Mouse (Mus musculus) CH12.LX (cell line): ENCODE measurements around the gene Fkbp6. TPM values are rescaled to one million over a fixed set of nuclear protein-coding genes. Genes with fewer than 3 reads are reported as not detected.

ENCODE experiments used
- DNase-seq: peaks from one replicate; pipeline ENCODE4 v3.0.0-alpha.2; 2013; ENCODE audit errors: extremely low read depth
- H3K27ac ChIP-seq: 2 replicates; pipeline ENCODE4 v1.5.1; 2012; ENCODE audit warnings: low read depth, mild to moderate bottlenecking, control low read depth, moderate library complexity; ENCODE audit not compliant: insufficient read depth
- H3K27me3 ChIP-seq: replicated peaks from 2 replicates; pipeline ENCODE3; 2012; ENCODE audit warnings: inconsistent platforms
- H3K36me3 ChIP-seq, 2 experiments: replicated peaks in 1 of 2; 2 replicates each; pipeline versions ENCODE3 to v1.6.1; 2012; ENCODE audit warnings: inconsistent platforms in 1 of 2, low read length in 1 of 2, mild to moderate bottlenecking in 1 of 2, mixed read lengths in 1 of 2, moderate library complexity in 1 of 2; ENCODE audit not compliant: control insufficient read depth in 1 of 2, insufficient read depth in 1 of 2
- H3K4me1 ChIP-seq, 2 experiments: 2 replicates each; pipeline ENCODE4 v1.6.1; 2012; ENCODE audit warnings: inconsistent platforms in 1 of 2, moderate library complexity in 1 of 2; ENCODE audit not compliant: insufficient read depth in 2 of 2, control insufficient read depth in 1 of 2
- H3K4me2 ChIP-seq: 2 replicates; pipeline ENCODE4 v1.6.1; 2012; ENCODE audit warnings: low read depth, mild to moderate bottlenecking, control low read depth; ENCODE audit not compliant: poor library complexity, insufficient read depth, severe bottlenecking
- H3K4me3 ChIP-seq, 3 experiments: fragments of 150-350 bp in 1 of 3; sonication (generic) in 1 of 3; replicated peaks in 1 of 3; 2 replicates each; pipeline versions ENCODE3 to v1.5.1; 2011 to 2012; ENCODE audit warnings: low read depth in 2 of 3, low read length in 2 of 3, mild to moderate bottlenecking in 2 of 3, moderate library complexity in 2 of 3, control low read depth in 1 of 3, improper control_type of control experiment in 1 of 3, inconsistent platforms in 1 of 3, mixed read lengths in 1 of 3; ENCODE audit not compliant: poor library complexity in 1 of 3
- H3K79me2 ChIP-seq: replicated peaks from 2 replicates; pipeline ENCODE4 v1.6.1; 2012; ENCODE audit warnings: mild to moderate bottlenecking, moderate library complexity; ENCODE audit not compliant: control insufficient read depth, poor library complexity, insufficient read depth, severe bottlenecking; ENCODE audit errors: extremely low read depth
- H3K9ac ChIP-seq: 2 replicates; pipeline ENCODE4 v1.6.1; 2012; ENCODE audit warnings: low read depth, mild to moderate bottlenecking, control low read depth, moderate library complexity; ENCODE audit not compliant: insufficient read depth
- H3K9me3 ChIP-seq: replicated peaks from 2 replicates; pipeline ENCODE3; 2012; ENCODE audit warnings: low read length, inconsistent platforms, mixed read lengths
- BHLHE40 ChIP-seq: IDR thresholded peaks from 2 replicates; pipeline ENCODE4 v1.6.1; 2011; ENCODE audit warnings: mild to moderate bottlenecking, low read depth, low read length, improper control_type of control experiment
- CHD1 ChIP-seq: IDR thresholded peaks from 2 replicates; pipeline ENCODE4 v1.6.1; 2012; ENCODE audit warnings: low read depth, low read length, improper control_type of control experiment, inconsistent platforms
- CHD2 ChIP-seq: IDR thresholded peaks from 2 replicates; pipeline ENCODE4 v1.6.1; 2011; ENCODE audit warnings: low read length, improper control_type of control experiment
- CTCF ChIP-seq, 2 experiments: IDR thresholded peaks in 1 of 2; conservative IDR thresholded peaks in 1 of 2; 2 replicates each; pipeline ENCODE4 v1.5.1; 2011 to 2012; ENCODE audit warnings: low read depth in 2 of 2, low read length in 2 of 2, improper control_type of control experiment in 1 of 2, inconsistent platforms in 1 of 2, mild to moderate bottlenecking in 1 of 2, moderate library complexity in 1 of 2
- ELF1 ChIP-seq: IDR thresholded peaks from 2 replicates; pipeline ENCODE4 v1.6.1; 2014; ENCODE audit warnings: low read depth, mild to moderate bottlenecking, inconsistent platforms, low read length, improper control_type of control experiment
- ETS1 ChIP-seq: conservative IDR thresholded peaks from 2 replicates; pipeline ENCODE4 v1.6.1; 2012; ENCODE audit warnings: low read depth, mild to moderate bottlenecking, inconsistent platforms, low read length, improper control_type of control experiment, moderate library complexity
- JUN ChIP-seq: IDR thresholded peaks from 2 replicates; pipeline ENCODE4 v1.6.1; 2011; ENCODE audit warnings: low read depth, mild to moderate bottlenecking, low read length, improper control_type of control experiment, moderate library complexity; ENCODE audit not compliant: insufficient read depth
- KAT2A ChIP-seq: IDR thresholded peaks from 2 replicates; pipeline ENCODE4 v1.6.1; 2012; ENCODE audit warnings: low read length, improper control_type of control experiment, inconsistent platforms; ENCODE audit not compliant: insufficient replicate concordance
- MAFK ChIP-seq: IDR thresholded peaks from 2 replicates; pipeline ENCODE4 v1.6.1; 2011; ENCODE audit warnings: low read length, improper control_type of control experiment; ENCODE audit not compliant: insufficient replicate concordance
- MAX ChIP-seq: IDR thresholded peaks from 2 replicates; pipeline ENCODE4 v1.6.1; 2011; ENCODE audit warnings: low read length, improper control_type of control experiment
- MAZ ChIP-seq: IDR thresholded peaks from 2 replicates; pipeline ENCODE4 v1.6.1; 2012; ENCODE audit warnings: low read depth, mild to moderate bottlenecking, inconsistent platforms, low read length, improper control_type of control experiment, moderate library complexity
- MXI1 ChIP-seq: IDR thresholded peaks from 2 replicates; pipeline ENCODE4 v1.6.1; 2011; ENCODE audit warnings: mild to moderate bottlenecking, low read depth, low read length, improper control_type of control experiment
- POLR2A ChIP-seq: IDR thresholded peaks from 2 replicates; pipeline ENCODE4 v1.6.1; 2011; ENCODE audit warnings: low read depth, mild to moderate bottlenecking, improper control_type of control experiment, low read length
- POLR2AphosphoS2 ChIP-seq: IDR thresholded peaks from 2 replicates; pipeline ENCODE4 v1.6.1; 2011; ENCODE audit warnings: low read depth, low read length, improper control_type of control experiment
- RAD21 ChIP-seq: IDR thresholded peaks from 2 replicates; pipeline ENCODE4 v1.6.1; 2011; ENCODE audit warnings: low read depth, mild to moderate bottlenecking, low read length, improper control_type of control experiment, moderate library complexity
- RCOR1 ChIP-seq: conservative IDR thresholded peaks from 2 replicates; pipeline ENCODE4 v1.6.1; 2012; ENCODE audit warnings: low read depth, mild to moderate bottlenecking, inconsistent platforms, low read length, improper control_type of control experiment
- SIN3A ChIP-seq: IDR thresholded peaks from 2 replicates; pipeline ENCODE4 v1.6.1; 2012; ENCODE audit warnings: low read length, improper control_type of control experiment, inconsistent platforms
- SMC3 ChIP-seq: IDR thresholded peaks from 2 replicates; pipeline ENCODE4 v1.6.1; 2011; ENCODE audit warnings: low read depth, low read length, improper control_type of control experiment
- TBP ChIP-seq: conservative IDR thresholded peaks from 2 replicates; pipeline ENCODE4 v1.6.1; 2011; ENCODE audit warnings: low read depth, low read length, improper control_type of control experiment
- UBTF ChIP-seq: IDR thresholded peaks from 2 replicates; pipeline ENCODE4 v1.6.1; 2012; ENCODE audit warnings: low read depth, mild to moderate bottlenecking, inconsistent platforms, low read length, improper control_type of control experiment, moderate library complexity
- USF2 ChIP-seq: conservative IDR thresholded peaks from 2 replicates; pipeline ENCODE4 v1.6.1; 2011; ENCODE audit warnings: low read depth, low read length, improper control_type of control experiment
- ZC3H11A ChIP-seq: IDR thresholded peaks from 2 replicates; pipeline ENCODE4 v1.6.1; 2012; ENCODE audit warnings: low read depth, mild to moderate bottlenecking, inconsistent platforms, low read length, improper control_type of control experiment
- ZKSCAN1 ChIP-seq: IDR thresholded peaks from 2 replicates; pipeline ENCODE4 v1.6.1; 2012; ENCODE audit warnings: low read depth, inconsistent platforms, low read length, improper control_type of control experiment, borderline replicate concordance
- ZMIZ1 ChIP-seq: IDR thresholded peaks from 2 replicates; pipeline ENCODE4 v1.6.1; 2012; ENCODE audit warnings: low read depth, mild to moderate bottlenecking, inconsistent platforms, low read length, improper control_type of control experiment
- ZNF384 ChIP-seq: IDR thresholded peaks from 2 replicates; pipeline ENCODE4 v1.6.1; 2012; ENCODE audit warnings: low read depth, low read length, improper control_type of control experiment, inconsistent platforms
- dilution Hi-C: fragments of 300-500 bp; cut with MboI; formaldehyde crosslinking; loops from 2 replicates; pipeline ENCODE4 v1.14.3; 2020; ENCODE audit warnings: low sequenced_read_pairs; ENCODE audit not compliant: extremely low pct_unique_long_range_greater_than_20kb, extremely low pct_ligation_motif_present
- in situ Hi-C: fragments of 300-500 bp; cut with MboI; formaldehyde crosslinking; loops from 3 replicates; pipeline ENCODE4 v1.14.3; 2019; ENCODE audit warnings: low sequenced_read_pairs, low pct_ligation_motif_present, low pct_unique_long_range_greater_than_20kb, mixed read lengths
- polyA plus RNA-seq: library from polyadenylated mRNA; unstranded; fragments of >175 nt; gene quantifications from 2 replicates; pipeline ENCODE4 v1.2.1, GENCODE M21; 2012; ENCODE audit warnings: low read depth; ENCODE audit not compliant: insufficient read length
- total RNA-seq, 2 experiments: library from RNA; depleted of rRNA; stranded (reverse); fragments of 300-350 nt in 1 of 2; fragments of >200 nt in 1 of 2; gene quantifications; 2 replicates each; pipeline ENCODE4 v1.2.3; 2012 to 2014

The Fkbp6 gene
- total and polyA plus RNA-seq, 3 experiments, result not detected

GRCm38 (mm10) chr5:135276597-135276996, 73.2 kb downstream of the Fkbp6 start:
- Histone ChIP-seq H3K36me3 (no peaks in the 10 kb centered on the region), H3K4me2 (no peak overlapping the region), H3K27me3 (peaks cover 65% of the 10 kb centered on the region), H3K9me3 (no peaks in the 10 kb centered on the region), H3K4me3 (no peak overlapping the region), H3K79me2 (no peaks in the 10 kb centered on the region), H3K9ac (no peak overlapping the region), H3K27ac (no peak overlapping the region), H3K4me1 (no peaks in the 10 kb centered on the region)
- no peak for DNase-seq
- in situ Hi-C loops, result no loop called here
- no peak for TF ChIP-seq TBP
- no peak for TF ChIP-seq ZNF384
- no peak for TF ChIP-seq SMC3
- TF ChIP-seq MAZ, result no peak
- dilution Hi-C loops, result no loop called here

GRCm38 (mm10) chr5:135274663-135275396, 75.0 kb downstream of the Fkbp6 start:
- no peaks in the 10 kb centered on the region for H3K36me3 ChIP-seq
- H3K79me2 ChIP-seq, result no peaks in the 10 kb centered on the region
- H3K9ac ChIP-seq, result no peak overlapping the region
- dilution Hi-C loops, result no loop called here
- no peak overlapping the region for H3K4me2 ChIP-seq
- no peaks in the 10 kb centered on the region for H3K9me3 ChIP-seq
- no peak overlapping the region for H3K27ac ChIP-seq
- no peak overlapping the region for H3K4me3 ChIP-seq
- H3K4me1 ChIP-seq, result peaks cover 0 to under 1% of the 10 kb centered on the region in 2 experiments; a peak in 1 of 4 replicates
- DNase-seq, result no peak
- TF ChIP-seq MAFK, result no peak
- no peak for TF ChIP-seq ZMIZ1
- TF ChIP-seq MAZ, result no peak
- TF ChIP-seq CHD1, result no peak
- TF ChIP-seq USF2, result no peak
- TF ChIP-seq, all 38 proteins: peak for 0
- peaks cover 64% of the 10 kb centered on the region for H3K27me3 ChIP-seq
- in situ Hi-C loops, result no loop called here

- dilution Hi-C loops, result no loop called here
- no peak for TF ChIP-seq ZC3H11A
- no peak for TF ChIP-seq ELF1
- no peak for TF ChIP-seq MAX
- TF ChIP-seq KAT2A, result no peak
- no peak for TF ChIP-seq MXI1
- TF ChIP-seq RAD21, result no peak
- no peak for TF ChIP-seq CHD1
- no peak for TF ChIP-seq BHLHE40
- no peak for TF ChIP-seq CTCF (conservative IDR thresholded peaks at IDR 0.05 in 1 of 2, IDR thresholded peaks at IDR 0.05 in 1 of 2; ENCODE audit: low read depth in 2 of 2, low read length in 2 of 2)
- no peak for TF ChIP-seq ETS1
- TF ChIP-seq POLR2A, result no peak
- TF ChIP-seq ZKSCAN1, result no peak
- no peak for TF ChIP-seq RCOR1
- TF ChIP-seq ZNF384, result no peak
- no peak for TF ChIP-seq TBP
- no peak for TF ChIP-seq SIN3A
- TF ChIP-seq JUN, result no peak
- no peak for TF ChIP-seq POLR2AphosphoS2
- no peak for TF ChIP-seq CHD2
- TF ChIP-seq UBTF, result no peak
- TF ChIP-seq, all 38 proteins: peak for 0
- DNase-seq, result no peak
- Histone ChIP-seq H3K4me3 (no peak overlapping the region), H3K4me2 (no peak overlapping the region), H3K27ac (no peak overlapping the region), H3K9me3 (no peaks in the 10 kb centered on the region), H3K79me2 (no peaks in the 10 kb centered on the region), H3K36me3 (no peaks in the 10 kb centered on the region), H3K4me1 (peaks cover 0 to 5% of the 10 kb centered on the region in 2 experiments; a peak in 3 of 4 replicates), H3K27me3 (peaks cover 54% of the 10 kb centered on the region), H3K9ac (no peak overlapping the region)
- in situ Hi-C loops, result no loop called here
Measured at GRCm38 (mm10) chr5:135271563-135272165, 78.2 kb downstream of the Fkbp6 start.
